Mouse (Mus musculus): ENCODE measurements at regions not wholly inside any gene's neighbourhood (a gene's known extent, or its start where the extent isn't known, plus 50 kb on each side); places are given as distances from the start of the nearest gene placed in this dataset.

DNA sequence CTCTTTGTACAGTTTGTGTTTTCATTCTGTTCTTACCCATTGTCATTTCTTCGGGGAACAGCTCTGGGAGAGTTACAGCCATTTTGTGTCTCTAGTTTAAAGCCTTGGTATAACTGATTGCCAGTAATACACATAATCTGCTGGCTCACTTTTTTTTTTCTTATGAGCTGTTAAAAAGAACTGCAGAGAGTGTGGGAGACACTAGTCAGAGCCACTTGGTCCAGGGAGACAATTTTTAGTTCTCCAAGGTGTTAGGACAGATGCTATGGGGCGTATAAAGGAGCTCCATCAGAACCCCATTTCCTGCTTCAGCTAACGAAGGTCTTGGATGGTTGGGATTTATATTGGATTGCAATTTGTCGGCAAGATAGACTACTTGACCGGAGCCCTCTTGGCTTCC, 93.6 kb upstream of the Pmfbp1 start:
- no peak for DNase-seq (ENCODE audit: inconsistent age in 2 of 2, low spot score in 1 of 2)

DNA sequence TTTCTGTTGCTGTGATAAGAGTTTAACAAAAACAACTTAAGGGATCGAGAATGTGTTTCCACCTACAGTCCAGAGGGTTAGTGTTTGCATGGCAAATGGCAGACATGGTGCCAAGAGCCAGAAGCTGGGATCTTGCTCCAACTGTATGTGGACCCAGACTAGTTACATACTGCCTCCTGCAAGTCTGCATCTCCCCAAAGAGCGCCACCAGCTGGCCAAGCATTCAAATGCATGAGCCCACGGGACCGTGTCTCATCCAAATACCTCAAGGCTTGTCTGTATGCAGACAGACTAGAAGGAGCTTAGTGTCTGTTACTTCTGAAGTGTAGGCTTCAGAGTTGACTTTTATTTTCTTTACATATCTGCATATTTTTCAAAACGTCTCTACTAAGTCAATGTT, 85.9 kb upstream of the Pmfbp1 start:
- no peak for DNase-seq (ENCODE audit: inconsistent age in 2 of 2, low spot score in 1 of 2)

DNA sequence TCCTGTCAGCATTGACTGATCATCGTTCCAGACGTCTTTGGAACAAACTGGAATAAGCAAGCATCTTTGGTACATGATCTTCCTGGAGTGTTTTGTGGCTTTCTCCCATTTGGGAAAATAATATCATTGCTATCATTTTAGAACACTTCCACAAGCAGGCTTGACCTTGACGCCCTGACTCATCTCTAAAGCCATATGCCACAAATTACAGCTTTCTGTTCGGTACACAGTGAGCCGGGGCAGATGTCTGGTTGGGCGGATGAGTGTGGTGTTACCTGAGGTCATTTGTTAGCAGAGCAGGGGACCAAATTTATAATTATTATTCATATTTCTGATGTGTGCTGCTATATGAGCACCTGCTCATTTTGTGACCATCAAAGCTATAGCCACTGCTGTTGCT, 83.3 kb upstream of the Pmfbp1 start:
- DNase-seq (ENCODE audit: inconsistent age in 2 of 2, low spot score in 1 of 2): peak; percentile 75 to 81

DNA sequence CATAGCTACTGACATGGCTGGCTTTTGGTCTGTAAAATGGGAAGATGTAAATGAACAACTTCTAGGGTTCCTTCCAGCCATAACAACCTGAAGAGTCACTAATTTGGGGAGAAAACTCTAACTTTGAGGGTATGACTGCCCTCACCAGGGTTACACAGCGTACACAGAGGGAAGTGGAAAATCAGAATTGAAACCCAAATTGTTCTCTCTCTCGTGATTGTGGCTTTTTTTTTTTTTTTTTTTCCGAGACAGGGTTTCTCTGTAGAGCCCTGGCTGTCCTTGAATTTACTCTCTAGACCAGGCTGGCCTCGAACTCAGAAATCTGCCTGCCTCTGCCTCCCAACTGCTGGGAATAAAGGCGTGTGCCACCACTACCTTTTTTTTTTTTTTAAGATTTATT, 80.4 kb upstream of the Pmfbp1 start:
- DNase-seq (ENCODE audit: inconsistent age in 2 of 2, low spot score in 1 of 2): no peak

DNA sequence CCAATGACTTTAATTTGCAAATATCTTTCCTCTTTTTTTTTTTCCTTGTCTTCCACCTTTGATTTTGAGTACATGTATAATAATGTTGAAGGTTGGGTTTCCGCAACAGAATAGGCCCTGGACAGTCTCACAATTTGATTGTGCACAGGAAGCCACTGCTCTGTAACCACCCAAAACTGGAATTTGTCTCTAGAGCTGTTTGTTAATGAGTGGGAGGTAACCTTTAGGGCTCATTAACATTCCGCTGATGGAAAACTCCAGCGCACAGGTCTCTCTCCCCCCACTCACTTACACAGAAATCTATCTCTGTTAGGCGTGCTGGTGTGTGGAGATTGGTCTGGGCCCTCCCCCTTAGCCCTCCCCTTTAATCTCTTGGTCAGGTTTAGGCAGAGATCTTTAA, 78.5 kb upstream of the Pmfbp1 start:
- no peak for DNase-seq (ENCODE audit: inconsistent age in 2 of 2, low spot score in 1 of 2)

DNA sequence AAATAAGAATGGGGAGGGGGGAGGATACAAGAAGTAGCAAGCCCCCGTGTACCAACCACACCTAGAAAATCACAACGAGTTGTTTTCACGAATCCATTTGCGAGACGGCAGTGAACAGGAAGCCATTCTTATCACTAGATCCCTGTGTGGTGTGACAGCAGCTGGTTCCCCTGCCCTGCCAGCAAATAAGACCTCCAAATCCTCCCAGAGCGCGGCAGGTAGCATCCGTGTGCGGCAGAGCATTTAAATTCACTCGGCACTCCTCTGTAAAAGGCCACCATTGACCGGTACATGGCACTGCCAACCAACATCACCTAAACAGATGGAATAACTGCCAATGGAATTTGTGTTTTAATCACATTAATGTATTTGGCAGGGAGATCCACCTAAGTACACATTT, 77.9 kb upstream of the Pmfbp1 start:
- DNase-seq (ENCODE audit: inconsistent age in 2 of 2, low spot score in 1 of 2): no peak

DNA sequence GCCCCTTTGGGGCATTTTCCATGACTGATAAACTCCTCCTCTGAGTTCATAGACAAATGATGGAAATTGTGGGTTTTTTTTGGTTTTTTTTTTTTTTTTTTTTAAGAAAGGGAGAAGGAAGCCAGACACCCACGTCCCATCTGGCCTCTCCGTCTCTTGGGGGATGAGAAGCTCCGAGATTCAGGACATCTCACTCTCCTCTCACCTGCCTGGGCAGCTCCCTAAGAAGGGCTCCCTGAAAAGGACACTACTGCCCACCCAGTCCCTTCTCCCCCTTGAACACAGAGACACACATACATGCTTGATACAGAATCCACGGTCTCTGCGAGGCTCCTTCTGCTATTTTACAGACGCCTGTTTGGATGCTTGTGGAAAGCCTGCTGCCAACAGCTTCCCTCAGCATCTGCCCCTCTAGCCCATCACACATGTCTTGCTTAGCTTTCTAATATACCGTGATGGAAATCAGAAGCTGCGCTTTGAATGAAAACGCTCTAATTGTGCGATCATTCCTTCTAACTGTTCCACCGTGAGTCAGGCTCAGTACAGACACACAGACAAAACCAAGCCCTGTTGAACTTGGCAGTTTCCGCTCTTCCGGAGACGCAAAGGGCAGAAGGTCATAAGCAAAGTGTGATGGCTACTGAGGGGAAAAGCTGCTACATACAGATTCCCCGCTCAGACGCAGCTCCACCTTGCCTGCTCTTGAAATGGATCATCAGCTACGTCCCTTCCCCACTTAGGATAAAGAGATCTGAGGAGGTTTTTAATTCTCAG, 77.3 kb upstream of the Pmfbp1 start:
- no peak for DNase-seq (ENCODE audit: inconsistent age in 2 of 2, low spot score in 1 of 2)

DNA sequence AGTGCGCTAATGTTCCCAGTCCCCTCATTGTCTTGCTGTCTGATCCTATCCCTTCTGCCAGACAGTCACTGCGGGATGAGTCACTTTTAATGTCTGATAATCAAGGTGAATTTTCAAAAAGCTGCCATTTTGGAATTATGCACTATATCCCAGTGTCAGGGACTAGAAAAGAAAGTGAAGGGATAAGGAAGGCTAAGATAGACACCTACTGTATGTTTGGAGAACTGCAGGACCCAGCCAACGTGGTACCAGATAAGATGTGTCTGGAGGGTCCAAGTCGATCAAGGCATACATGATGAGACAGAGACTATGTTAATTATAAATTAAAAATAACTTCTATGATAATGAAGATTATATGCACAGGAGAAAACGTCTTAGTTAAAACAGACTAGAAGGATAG, 76.6 kb upstream of the Pmfbp1 start:
- peak; percentile 18 to 81 for DNase-seq (ENCODE audit: inconsistent age in 2 of 2, low spot score in 1 of 2)

DNA sequence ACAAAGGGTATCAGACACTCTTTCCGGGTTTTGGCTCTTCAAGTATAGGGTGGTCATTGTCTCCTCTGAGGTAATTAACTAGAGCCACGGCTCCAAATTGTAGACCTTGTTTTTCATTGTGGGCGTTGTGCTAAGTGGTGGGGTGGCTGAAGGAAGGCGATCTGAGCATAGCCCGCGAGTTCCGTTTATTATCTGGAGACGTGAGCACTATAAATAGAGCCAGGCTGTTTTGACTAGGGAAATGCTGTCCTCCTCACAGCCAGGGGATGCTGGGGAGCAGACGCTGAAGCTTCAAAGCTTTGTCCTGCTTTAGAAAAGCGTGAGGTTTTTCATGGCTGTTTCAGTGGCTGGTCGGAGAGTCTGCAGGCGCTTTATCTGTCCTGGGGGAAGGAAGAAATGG, 75.9 kb upstream of the Pmfbp1 start:
- DNase-seq (ENCODE audit: inconsistent age in 2 of 2, low spot score in 1 of 2): no peak

DNA sequence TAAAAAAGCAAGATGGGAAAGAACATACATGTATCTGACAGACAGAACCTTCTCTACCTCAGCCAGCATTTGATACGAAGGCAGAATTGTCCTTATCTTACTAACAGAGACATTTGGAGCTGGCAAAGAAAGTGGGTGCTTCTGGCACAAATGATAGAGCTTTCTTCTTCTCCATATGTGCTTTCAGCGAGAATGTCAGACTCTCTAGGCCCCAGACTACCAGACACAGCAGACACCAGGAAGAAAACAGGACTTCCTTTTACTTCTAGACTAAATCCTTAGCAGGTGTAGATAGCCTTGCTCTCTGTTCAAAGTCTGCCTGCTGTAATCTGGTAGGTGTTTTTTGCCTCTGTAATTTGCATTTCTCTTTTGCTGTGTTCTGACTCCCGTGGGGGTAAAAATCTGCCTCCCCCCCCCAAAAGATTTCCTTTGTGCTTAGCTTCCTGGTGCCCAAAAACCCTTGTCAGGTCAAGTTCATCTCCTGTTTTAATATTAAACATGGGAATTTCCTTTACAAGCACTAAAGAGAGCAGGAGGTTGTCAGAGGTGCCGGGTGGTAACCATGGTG, 74.7 kb upstream of the Pmfbp1 start:
- DNase-seq (ENCODE audit: inconsistent age in 2 of 2, low spot score in 1 of 2): no peak

DNA sequence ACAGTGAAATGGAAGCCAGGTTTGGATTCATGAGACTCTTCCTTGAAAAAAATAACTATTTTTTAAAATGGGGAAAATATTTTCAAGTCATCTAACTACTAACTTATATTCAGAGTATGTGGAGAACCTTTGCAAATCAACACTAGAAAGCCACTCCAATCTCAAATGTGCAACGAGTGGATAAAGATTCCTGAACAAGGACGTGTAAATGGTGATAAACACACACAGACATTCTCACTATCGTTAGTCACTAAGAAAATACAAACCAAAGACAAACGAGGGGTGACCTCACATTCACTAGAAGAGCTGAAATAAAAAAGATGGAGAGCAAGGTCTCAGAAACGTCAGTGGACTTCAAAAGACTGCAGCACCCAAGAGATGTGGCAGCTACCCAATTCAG, 69.8 kb upstream of the Pmfbp1 start:
- no peak for DNase-seq (ENCODE audit: inconsistent age in 2 of 2, low spot score in 1 of 2)

DNA sequence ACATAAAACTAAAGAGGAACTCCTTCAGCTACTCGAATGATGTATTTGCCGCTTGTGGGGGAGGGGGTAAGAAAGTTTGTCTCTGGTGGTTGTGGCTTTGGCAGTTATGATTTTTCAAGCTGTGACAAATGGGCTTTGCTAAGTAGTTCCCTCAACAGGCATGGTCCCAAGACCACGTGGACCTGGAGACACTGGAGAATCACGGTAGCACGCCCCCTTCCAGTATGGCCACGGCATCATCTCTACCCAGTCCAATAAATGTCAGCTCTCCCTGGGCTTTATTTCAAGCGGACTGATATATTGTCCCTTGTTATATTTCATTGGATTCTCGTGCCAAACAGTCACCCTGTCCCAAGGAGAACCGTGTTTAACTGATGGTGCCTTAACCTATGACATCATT, 65.3 kb upstream of the Pmfbp1 start:
- DNase-seq (ENCODE audit: inconsistent age in 2 of 2, low spot score in 1 of 2): no peak

DNA sequence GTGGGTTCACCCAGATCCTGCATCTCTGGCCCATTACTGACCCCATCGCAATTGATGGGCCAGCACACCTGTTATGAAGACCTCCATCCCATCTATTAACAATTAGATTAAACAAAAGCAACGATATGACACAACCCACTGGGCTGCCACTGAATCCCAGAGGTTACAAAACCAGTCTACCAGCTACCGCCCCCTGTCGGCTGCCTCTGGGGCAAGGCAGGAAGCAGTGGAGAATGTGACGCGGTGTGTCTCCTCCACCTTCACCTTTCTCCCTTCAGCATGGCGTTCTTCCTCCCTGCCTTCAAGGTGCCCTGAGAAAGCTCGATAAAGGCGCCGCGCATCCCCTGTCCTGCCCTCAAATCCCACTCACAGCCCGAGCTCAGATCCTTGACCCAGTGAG, 59.3 kb upstream of the Pmfbp1 start:
- DNase-seq (ENCODE audit: inconsistent age in 2 of 2, low spot score in 1 of 2): no peak

DNA sequence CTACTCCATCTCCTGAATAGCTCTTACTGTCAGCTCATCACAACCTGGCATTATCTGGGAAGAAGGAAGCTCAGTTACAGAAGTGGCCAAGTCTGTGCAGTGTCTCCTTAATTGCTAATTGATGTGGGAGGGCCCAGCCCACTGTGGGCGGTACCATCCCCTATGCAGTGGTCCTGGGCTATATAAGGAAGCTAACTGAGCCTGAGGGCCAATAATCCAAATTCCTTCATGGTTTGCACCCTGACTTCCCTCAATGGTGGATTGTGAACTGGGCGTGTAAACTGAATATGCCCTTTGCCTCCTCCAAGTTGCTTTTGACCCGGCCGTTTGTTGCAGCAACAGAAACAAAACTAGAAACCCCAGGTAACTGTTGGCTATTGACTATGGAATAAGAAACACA, 57.8 kb upstream of the Pmfbp1 start:
- DNase-seq (ENCODE audit: inconsistent age in 2 of 2, low spot score in 1 of 2): no peak

DNA sequence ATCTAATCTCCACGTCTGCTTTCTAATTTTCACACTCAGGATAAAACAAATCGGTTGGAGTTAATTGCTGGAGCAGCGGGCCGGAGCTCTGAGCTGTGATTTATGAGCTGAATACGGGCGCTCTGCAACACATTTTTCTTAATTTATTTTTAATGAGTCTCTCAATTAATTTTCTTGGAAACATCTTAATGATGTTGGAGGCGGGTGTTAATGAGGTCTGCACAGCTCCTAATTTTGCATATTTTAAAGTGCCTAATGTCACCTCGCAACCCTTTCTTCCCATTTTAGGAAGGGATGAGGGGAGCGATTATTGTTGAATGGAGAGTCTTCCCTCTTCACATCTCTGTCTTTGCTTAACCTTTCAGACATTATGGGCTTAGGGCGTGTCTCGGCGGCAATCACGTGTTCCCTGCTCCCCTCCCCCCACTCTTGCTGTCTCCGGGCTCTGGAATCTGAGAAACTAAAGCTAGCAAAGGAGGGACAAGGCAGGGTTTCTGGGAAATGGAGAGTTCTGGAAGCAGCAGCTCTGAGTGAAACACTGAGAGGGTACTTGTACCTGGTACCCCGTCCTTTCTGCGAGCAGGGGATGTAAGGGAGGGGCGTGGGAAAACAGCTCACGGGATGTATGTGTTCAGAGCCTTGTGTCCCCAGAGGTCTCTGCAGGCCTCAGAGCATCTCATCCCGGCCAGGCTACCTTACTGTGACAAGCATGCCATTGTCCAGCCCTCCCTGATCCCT, 56.8 kb upstream of the Pmfbp1 start:
- no peak for DNase-seq (ENCODE audit: inconsistent age in 2 of 2, low spot score in 1 of 2)

DNA sequence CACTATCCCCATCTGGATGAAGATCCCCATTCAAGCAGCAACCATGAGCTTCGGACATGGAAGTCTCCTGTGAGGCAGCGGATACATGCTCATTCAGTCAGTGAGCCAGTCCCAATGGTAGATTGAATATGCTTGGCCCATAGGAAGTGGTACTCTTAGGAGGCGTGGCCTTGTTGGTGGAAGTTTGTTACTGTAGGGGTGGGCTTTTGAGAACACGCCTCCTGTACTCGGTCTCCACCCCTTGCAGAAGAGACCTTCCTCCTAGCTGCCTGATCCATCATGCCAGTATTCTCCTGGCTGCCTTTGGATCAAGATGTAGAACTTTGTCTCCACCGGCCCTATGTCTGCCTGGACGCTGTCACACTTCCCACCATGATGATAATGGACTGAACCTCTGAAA, 55.3 kb upstream of the Pmfbp1 start:
- no peak for DNase-seq (ENCODE audit: inconsistent age in 2 of 2, low spot score in 1 of 2)

Data from adrenal gland, adult (tissue).